Mouse (Mus musculus) lung, postnatal 4 days (tissue): Measurements from ENCODE around the gene Zfp874a.
A peak's percentile ranks its signal among the peaks of the same experiment; 100 is the strongest.

ENCODE experiments used
- DNase-seq, 2 experiments: peaks; one replicate each; pipeline ENCODE4 v3.0.0; 2021

Gene Zfp874a

DNA sequence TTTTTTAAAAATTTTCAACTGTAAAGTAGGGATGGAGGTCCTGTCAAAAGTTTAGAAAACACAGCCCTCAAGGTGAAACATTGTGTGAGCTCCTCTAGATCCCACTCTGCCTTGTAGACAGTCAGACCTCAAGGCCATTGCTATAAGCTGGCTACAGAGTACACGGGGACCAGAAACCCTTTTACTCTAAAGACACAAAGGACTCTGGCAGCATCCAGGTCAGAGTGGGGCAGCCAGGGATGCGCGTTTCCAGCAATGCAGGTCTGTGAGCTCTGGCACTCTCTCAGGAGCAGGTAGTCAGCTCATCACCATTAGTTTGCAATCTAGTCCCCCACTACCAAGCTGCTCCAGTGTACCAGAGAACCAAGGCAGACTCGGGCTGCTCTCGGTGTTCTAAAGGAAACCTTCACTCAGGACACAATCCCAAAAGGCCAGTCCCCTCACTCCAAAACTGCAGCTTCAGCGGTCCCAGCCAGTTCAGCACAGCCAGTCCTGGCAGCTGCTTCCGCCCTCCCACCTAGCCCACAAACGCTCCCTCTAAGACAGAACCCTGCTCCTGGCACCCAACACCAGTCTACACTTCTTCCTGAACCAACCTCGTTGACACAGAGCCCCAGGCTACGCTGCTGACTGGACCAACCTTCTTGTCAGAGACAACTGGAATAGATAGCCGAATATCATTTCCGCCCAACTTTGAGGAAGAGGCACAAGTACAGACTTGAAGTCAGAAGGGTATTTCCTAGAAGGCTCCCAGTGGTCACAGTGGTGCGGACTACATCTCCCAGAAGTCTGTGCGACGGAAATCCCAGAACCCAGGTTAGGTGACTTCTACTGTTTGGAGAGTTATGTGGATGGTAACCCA is 76.1 kb downstream of the Zfp874a start, which contains the start of the genes Gm28041 and Zfp456:
Gene Gm28041, minus strand, starts transcription at position 684 of the 862 bp plus-strand sequence.
Gene Zfp456, minus strand, starts transcription at position 761 of the 862 bp plus-strand sequence.
- peak; percentile 71 to 79 for DNase-seq
